Mouse (Mus musculus): ENCODE data around the gene Emp1.
A peak's percentile ranks its signal among the peaks of the same experiment; 100 is the strongest.

Gene Emp1

DNA sequence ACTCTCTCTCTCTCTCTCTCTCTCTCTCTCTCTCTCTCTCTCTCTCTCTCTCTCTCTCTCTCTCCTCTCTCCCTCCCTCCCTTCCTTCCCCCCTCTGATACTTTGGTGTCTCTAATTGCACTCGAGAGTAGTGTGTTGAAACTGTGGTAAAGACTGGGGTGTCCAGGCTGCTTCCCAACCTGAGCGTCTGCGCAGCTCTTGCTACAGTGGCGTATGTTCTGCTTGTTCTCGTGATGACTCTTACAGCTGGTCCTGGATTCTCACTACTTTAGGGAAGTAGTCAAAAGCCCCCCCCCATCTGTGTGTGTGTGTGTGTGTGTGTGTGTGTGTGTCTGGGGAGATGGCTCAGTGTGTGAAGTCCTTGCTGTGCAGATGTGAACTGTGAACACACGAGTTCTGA is 50.3 kb downstream of the Emp1 start:
- no peak for DNase-seq

DNA sequence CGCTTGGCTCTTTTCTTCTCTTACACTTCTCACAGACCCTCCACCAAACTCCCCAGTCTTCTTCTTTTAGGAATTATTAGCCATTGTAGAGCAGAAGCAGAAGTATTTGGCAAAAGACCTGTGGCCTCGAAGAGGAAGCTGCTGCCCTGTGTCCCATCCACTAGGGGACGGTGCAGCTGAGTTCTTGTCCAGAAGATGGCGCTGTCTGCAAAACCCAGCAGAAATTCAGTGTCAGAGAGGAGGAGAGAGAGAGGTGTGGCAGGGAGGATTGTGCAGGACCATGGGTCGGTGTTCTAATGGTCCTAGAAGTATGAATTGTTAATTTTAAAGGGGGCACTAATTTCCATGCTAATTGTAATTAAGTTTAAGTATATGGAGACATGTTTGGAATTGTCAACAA is 55.1 kb downstream of the Emp1 start:
- peak; percentile 25 to 40 for DNase-seq

DNA sequence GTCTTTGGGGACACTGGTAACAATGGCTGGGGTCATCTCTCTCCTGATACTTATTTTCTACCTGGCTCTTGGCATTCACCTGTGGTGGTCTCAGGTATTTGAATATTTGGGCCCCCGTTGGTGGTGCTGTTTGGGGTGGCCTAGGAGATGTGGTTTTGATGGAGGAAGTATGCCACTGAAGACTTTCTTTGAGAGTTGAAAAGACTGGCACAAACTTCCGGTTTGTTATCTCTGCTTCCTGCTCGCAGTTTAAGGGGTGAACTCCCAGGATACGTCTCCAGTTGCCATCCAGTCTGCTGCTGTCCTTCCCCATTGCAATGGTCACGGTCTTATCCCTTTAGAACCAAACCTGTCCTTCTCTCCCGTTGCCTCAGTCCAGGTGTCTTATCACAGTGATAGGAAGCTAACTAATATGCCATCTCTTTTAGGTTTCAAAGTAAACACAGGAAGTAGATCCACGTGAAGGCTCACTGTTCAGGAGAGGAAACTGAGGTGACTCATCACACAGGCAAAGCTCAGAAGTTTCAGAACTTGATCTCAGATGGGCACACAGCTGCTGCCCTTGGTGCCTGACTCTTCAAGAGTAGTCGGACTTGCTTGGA is 56.0 kb downstream of the Emp1 start:
- DNase-seq: no peak

DNA sequence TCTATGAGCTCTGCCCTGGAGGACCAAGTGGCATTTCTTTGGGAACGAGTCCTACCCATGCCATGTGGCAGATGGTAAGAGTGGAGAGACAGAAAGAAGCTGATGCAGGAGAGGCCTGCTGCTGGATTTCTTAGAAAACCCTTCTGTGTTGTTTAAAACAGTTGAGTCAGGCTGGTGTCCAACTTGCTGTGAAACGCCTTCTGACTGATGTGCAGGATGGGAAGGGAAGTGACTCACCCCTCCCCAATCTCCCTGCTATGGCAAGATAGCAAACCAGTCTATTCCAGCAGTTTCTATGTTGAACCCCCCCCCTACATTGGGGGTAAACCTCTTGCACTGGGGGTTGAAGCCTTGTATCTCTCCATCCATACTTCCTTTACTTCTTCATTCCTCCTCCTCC is 65.9 kb downstream of the Emp1 start:
- no peak for DNase-seq

DNA sequence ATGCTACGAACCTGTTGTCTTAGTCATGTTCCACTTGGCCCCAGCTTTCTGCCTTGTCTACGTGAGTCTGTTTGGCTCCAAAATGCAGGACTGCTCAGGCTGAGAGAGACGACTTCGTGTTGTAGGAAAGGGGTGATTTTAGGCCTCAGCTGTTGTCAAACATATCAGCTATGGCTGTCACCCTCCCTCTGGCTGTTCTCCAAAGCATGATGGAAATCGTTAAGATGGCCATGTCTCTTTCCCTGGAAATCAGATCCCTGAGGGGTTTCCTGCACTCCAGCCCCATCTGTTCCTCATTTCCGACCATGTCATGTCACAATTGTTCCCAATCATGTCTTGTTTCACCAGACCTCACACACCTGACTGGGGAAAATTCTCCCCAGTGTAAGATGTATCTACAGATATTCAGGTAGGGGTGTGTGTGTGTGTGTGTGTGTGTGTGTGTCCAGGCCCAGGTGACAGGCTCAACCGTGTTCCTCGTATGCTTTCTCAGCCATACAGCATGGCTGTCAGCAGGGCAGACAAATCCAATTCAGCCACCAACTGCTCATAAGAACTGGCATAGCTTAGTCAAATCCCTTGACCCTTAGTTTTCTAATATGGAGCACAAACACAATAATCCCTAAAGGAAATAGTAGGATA is 67.0 kb downstream of the Emp1 start:
- no peak for DNase-seq

DNA sequence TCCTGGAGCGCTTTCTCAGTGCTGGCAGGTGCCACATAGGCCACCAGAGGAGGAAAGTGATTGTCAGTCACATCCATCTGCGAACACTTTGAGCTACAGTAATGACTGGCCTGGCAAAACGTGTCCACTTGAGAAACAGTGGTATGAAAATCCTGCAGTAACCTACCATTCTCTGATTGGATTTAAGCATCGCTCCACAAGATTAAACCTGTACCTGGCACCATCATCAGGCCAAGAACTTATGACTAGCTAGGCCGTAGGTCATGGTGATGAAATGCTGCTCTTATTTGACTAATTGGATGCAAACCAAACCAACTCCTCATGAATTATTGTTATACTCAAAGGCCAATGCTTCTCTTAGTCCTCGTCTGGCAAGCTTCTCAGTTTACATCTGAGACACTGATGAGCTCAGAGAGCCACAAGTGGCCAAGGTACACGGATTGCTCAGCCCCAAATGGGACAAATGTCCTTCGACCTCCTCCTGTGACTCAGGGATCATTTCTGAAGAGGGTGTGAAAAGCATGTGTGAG is 68.2 kb downstream of the Emp1 start:
- DNase-seq: no peak
